Mouse (Mus musculus): ENCODE data around the gene Slc26a9.

DNA sequence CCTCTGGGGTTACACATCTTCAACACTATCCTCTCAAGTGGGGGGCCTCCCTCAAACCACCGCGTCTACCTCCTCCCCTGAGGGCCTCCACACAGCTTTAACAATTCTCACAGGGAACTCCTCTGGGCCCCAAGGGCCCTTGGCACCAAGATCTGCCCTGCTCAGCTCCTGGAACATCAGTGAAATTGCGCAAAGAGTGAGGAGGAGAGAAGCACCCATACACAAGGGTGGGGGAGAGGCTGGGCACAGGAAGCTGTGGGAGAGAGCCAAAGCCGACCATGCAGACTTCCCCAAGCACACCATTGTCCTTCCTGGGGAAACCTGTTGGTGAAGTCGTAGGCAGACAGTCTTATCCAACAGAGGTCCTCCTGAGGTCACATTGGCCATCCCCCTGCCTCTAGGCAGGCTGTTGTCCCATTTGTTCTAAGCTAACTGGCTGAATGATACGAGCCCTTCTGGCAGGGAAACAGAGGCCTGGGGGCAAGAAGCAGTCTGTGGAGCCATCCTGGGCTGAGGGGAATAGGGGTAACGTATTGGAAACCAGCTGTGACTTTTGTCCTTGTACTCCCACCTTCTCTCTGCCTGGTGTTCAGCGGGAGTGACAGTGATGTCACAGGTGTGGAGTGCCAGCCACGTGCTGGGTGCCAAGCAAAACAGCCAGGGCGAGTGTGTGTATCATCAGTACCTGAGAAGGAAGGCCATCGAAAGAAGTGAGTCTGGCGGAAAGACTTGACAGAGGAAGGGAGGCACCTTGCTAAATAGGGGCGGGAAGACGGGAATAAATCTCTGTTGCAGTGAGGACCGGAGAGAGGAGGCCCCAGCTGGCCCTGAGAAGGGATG, 6.1 kb downstream of the Slc26a9 start:
- TF ChIP-seq FLI1 (IDR thresholded peaks at IDR 0.05; ENCODE audit: low read length) (no peak), GATA1 (IDR thresholded peaks at IDR 0.05; ENCODE audit: borderline replicate concordance, low read length) (no peak)

All from megakaryocyte, embryonic 14.5 days (primary cell).